Mouse (Mus musculus) liver, adult (tissue): ENCODE measurements around the gene Ninj2.

Experiments used
- GATA4 ChIP-seq: IDR thresholded peaks from 2 replicates; pipeline ENCODE4 v1.6.1; 2014; ENCODE audit warnings: mild to moderate bottlenecking, low read length; ENCODE audit not compliant: insufficient replicate concordance

Gene Ninj2

GRCm38 (mm10) chr6:120093100-120093499 is at the start of gene Ninj2:
Gene Ninj2, plus strand, starts transcription at chr6:120093350.
- no peak for TF ChIP-seq GATA4

- no peak for TF ChIP-seq GATA4
Measured at GRCm38 (mm10) chr6:120045406-120045805, 47.7 kb upstream of the Ninj2 start.

- TF ChIP-seq GATA4, result no peak
Measured at GRCm38 (mm10) chr6:120047705-120048292, 45.4 kb upstream of the Ninj2 start.

DNA sequence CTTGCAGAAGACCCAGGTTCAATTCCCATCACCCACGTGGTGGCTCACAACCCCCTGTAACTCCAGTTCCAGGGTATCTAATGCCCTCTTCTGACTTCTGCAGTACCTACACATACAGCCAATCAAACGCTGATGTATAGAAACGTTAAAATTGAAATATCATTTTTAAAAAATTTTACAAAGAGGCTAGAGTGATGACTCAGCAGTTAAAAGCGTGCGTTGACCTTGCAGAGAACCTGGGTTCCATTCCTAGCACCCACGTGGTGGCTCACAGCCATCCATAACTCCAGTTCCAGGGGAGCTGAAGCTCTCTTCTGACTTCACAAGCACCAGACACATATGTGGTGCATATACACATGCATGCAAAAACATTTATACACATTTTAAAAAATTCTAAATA is 38.7 kb upstream of the Ninj2 start:
- TF ChIP-seq GATA4, result no peak

DNA sequence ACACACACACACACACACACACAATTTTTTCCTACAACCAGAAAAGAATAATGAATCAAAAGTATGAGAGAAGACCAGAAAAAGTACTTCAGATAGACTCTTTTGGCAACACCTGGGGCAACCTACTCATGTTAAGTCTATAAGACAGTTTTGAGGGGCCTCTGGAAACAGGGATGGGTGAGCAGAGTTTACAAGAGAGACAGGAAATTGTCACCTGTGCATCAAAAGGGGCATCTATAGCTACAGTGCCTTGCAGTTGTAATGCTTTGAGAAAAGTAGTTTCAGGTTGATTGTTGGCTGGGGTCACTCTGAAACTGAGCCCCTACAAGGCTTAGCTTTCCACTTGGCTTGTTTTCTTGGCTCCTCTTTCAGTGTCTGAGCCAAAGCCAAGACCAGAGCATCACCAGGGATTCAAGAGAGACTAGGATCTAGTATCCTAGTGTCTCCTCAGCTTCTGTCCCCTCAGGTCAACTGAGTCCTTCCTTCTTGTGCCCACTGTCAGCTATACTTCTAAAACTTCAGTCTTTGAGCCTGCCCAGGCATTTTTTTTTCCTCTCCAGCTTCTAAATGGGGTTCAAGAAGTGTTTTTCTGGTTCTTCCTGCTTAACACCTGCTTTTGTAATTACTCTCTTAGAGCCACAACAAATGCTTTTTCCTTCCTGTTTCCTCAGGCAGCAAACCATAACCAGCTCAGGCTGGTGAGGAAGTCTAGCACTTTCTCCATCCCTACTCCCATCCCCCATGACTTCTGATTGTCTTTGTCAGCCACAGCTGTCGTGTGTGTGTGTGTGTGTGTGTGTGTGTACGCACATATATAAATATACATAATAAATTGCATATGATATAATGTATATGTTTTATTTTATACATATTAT is 37.2 kb upstream of the Ninj2 start:
- no peak for TF ChIP-seq GATA4

DNA sequence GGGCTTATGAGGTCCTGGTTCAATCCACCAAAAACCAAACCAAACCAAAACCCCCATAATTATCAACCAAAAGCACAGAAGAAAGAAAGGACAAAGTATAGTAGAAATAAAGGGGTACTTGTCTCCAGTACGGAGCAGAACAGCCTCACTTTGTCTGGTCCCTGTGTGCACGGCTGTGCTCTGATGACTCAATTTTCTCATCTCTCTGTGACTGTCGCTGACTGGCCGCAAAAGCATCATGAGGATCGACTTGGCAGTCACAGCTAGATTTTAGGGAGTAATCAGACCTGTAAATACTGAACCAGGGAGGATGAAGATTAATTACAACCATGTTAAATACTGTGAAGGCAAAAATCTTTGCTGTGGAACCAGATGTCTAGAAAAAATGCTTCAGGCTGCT is 30.2 kb upstream of the Ninj2 start:
- no peak for TF ChIP-seq GATA4

DNA sequence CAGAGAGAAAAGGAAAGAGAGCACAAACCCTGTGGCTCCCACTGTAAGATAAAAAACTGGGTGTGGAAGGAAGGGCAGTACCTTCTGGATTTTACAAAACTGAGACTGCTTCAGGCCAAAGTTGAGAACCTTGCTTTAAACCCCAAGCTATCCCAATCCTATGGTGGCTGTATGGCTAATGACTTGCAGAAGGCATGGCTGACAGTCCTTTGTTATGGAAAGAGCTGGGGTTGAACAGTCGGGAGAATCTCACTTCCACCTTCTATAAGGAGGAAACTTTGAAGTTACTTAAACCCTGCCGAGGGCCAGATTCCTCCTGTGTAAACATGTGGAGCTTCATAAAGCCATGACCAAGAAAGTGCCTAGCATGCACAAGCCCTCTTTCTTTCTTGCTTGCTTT is 28.5 kb upstream of the Ninj2 start:
- no peak for TF ChIP-seq GATA4

DNA sequence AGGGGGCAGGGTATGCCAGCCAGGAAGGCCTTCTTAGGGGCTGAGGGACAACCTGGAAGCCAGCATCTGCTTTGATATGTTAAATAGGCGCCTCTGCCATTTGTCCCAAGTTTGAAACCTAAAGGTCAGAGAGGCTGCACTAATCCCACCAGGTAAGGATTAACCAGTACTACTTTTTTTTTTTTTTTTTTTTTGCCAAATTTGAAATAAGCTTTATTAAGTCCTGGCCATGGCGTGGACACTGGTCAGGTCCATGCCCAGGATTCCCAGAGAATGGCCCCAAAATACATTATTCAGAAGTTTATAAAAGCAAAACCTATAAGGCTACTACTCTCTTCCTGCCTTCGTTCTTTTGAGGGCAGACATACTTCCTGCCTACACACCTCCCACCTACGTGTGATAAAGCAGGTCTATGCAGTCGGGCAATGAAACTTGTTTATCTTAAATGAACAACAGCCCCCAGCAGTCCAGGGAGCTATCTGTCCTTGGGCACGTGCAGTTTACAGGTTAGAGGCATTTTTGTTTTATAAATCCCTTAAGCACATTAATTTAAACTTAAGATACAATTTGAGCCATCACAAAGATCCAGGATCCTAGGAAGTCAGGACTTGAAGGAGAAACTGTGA is 27.5 kb upstream of the Ninj2 start:
- TF ChIP-seq GATA4, result no peak

- TF ChIP-seq GATA4, result no peak
Measured at GRCm38 (mm10) chr6:120069546-120069945, 23.6 kb upstream of the Ninj2 start.

GRCm38 (mm10) chr6:120072630-120073029 is 20.5 kb upstream of the Ninj2 start:
- no peak for TF ChIP-seq GATA4

DNA sequence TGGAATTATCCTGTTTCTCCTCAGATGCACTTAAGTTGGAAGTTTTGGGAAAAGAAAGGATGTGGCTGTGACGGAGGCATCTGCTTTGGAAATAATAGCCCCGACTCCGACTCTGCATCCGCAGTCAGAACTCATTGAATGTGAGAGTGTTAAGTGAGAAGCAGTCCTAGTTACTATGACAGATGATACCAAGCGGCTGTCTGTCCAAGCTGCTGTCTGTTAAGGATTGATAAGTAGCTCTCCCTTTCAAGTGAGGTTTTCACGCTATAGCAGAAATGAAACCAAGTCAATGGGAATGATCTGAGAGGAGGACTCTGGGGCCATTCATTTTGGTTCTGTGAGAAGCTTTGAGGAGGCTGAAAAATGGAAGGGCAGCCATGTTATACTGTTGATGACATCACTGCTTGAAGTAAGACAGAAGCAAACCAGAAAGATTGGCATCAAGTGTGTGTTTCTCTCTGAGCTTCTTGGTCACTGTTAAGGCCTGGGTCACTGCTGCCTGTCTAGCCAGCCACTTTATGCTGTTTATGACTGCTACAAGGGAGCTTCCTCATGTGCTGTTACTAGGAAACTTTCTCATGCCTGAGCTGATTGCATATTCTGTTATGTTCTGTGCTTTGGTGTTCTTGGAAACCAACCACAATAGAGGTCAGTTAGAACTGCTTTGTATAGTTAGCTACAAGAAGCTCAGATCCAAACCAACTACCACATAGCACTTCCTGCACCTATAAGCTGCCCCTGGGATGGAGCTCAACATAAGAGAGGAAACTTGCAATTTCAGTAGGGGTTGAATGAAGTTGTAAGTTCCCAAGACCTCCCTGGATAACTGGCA is 16.3 kb upstream of the Ninj2 start:
- TF ChIP-seq GATA4, result no peak

GRCm38 (mm10) chr6:120079547-120079946 is 13.6 kb upstream of the Ninj2 start:
- TF ChIP-seq GATA4, result no peak

- TF ChIP-seq GATA4, result no peak
Measured at GRCm38 (mm10) chr6:120081516-120081915, 11.6 kb upstream of the Ninj2 start.

- TF ChIP-seq GATA4, result no peak
Measured at GRCm38 (mm10) chr6:120082251-120082950, 10.7 kb upstream of the Ninj2 start.

DNA sequence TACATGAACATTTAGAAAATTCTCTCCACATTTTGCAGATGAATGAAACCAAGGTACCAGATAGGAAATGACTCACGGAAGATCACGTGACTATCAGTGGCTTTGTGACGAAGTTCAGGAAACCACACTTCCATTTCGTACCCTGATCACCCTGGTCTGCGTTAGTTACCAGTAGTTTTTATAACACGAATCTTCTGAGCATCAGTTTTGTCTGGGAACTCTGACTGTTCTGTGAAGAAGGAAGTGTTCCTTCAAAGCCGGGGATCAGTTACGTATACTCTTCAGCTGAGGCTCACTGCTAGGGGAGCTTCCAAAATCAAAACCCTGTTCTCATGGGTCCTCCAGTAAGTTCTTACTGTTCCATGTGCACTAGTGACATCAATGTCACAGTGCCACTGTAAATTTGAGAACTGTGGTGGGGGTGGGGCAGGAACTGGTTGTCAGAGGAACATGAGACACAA is 10.2 kb upstream of the Ninj2 start:
- TF ChIP-seq GATA4, result no peak

GRCm38 (mm10) chr6:120083442-120083841 is 9.7 kb upstream of the Ninj2 start:
- no peak for TF ChIP-seq GATA4
